16 mouse cellular contexts compared by ENCODE assay signal in the genomic region with DNA sequence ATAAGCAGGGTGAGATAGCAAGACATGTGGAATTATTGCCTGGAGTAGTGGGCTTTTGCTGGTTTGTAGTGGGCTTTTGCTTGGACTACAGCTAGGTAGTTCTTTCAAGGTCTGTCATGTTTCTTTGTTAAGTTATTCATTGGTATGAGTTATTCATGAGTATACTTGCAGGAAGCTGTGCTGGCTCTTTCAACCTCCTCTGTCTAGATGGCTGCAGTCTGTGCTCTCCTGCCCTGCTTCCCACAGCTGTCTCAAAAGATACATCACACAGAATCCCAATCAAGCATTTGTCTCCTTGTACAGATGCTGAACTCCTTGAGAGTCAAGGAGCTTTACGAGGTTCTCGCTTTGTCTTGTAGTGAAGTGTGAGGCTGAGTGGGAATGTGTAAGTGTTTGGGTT.
"Had no signal": no experiment of that assay in that cellular context is flagged by ENCODE, and none has a peak within 500 bp of the region (broad histone marks: within the 10 kb centered on the region; RNA-seq: fewer than 3 reads in every experiment).

No protein-coding gene starts in this region.

- H3K4me1 ChIP-seq: intestine, embryonic 15.5 days; limb, embryonic 12.5 days; liver, embryonic 13.5 days; lung, embryonic 15.5 days; megakaryocyte, embryonic 14.5 days had no signal

- H3K27ac ChIP-seq: intestine, embryonic 15.5 days; kidney, postnatal 0 days; layer of hippocampus, adult 2 months; limb, embryonic 12.5 days; liver, embryonic 13.5 days; lung, embryonic 15.5 days; macrophage had no signal

- ATAC-seq: intestine, embryonic 15.5 days; liver, postnatal 0 days had no signal

- H3K9me3 ChIP-seq: intestine, embryonic 15.5 days; limb, embryonic 12.5 days; liver, embryonic 13.5 days; lung, embryonic 15.5 days; megakaryocyte, embryonic 14.5 days had no signal

- H3K36me3 ChIP-seq: intestine, embryonic 15.5 days; limb, embryonic 12.5 days; liver, embryonic 13.5 days; lung, embryonic 15.5 days had no signal

- DNase-seq: kidney, adult 2 months; kidney, postnatal 4 days; liver; liver, embryonic 13.5 days; liver, postnatal 0 days; lung, postnatal 14 days; spleen, adult 18-20 months; thymus, adult 18-20 months; thymus, postnatal 25 days had no signal

- H3K27me3 ChIP-seq: intestine, embryonic 15.5 days; limb, embryonic 12.5 days; liver, embryonic 13.5 days; lung, embryonic 15.5 days; megakaryocyte, embryonic 14.5 days had no signal

- H3K9ac ChIP-seq: intestine, embryonic 15.5 days; limb, embryonic 12.5 days; liver, embryonic 13.5 days; liver, postnatal 0 days; lung, embryonic 15.5 days had no signal

- H3K4me3 ChIP-seq: intestine, embryonic 15.5 days; layer of hippocampus, adult 2 months; limb, embryonic 12.5 days; liver, embryonic 13.5 days; lung, embryonic 15.5 days; megakaryocyte, embryonic 14.5 days had no signal

- H3K4me2 ChIP-seq: intestine, embryonic 15.5 days; limb, embryonic 12.5 days; liver, embryonic 13.5 days; lung, embryonic 15.5 days had no signal
